Mouse (Mus musculus): Measurements from ENCODE around the gene Cct4.

- TF ChIP-seq CTCF (IDR thresholded peaks at IDR 0.05; ENCODE audit: low read depth) (no peak), EP300 (optimal IDR thresholded peaks at IDR 0.05) (no peak)
Measured at GRCm38 (mm10) chr11:22991218-22991835, 1.0 kb downstream of the Cct4 start.

Data from stomach, postnatal 0 days (tissue).